Mouse (Mus musculus) kidney, adult 2 months (tissue): ENCODE measurements around the gene 9530077C05Rik.

Source experiments
- CTCF ChIP-seq: fragments of 200-500 bp; conservative IDR thresholded peaks from 2 replicates; pipeline ENCODE4 v1.5.1; 2011; ENCODE audit warnings: low read depth, mild to moderate bottlenecking, control low read depth, low read length, moderate library complexity, mixed read lengths; ENCODE audit not compliant: insufficient read depth, insufficient read length
- POLR2A ChIP-seq: fragments of 200-500 bp; IDR thresholded peaks from one replicate; pipeline ENCODE4 v1.6.1; 2011; ENCODE audit warnings: low read depth, low read length, control low read depth

GRCm38 (mm10) chr9:22389021-22389476 is 22.3 kb upstream of the 9530077C05Rik start, which contains the start of gene Anln:
- TF ChIP-seq POLR2A (peak; percentile 96), CTCF (no peak)
